Mouse (Mus musculus) ES-E14 (cell line): Measurements from ENCODE around the gene Copa. TPM values are rescaled to one million over a fixed set of nuclear protein-coding genes. Genes with fewer than 3 reads are reported as not detected.

Source experiments
- DNase-seq: peaks from one replicate; pipeline ENCODE4 v3.0.0-alpha.2; 2013; ENCODE audit warnings: low read depth, low spot score
- H3K27ac ChIP-seq: 2 replicates; pipeline ENCODE4 v1.5.1; 2012; ENCODE audit warnings: low read depth, mild to moderate bottlenecking, low read length, moderate library complexity, mixed read lengths; ENCODE audit not compliant: poor library complexity, insufficient read depth, severe bottlenecking
- H3K36me3 ChIP-seq: 2 replicates; pipeline ENCODE4 v1.6.1; 2012; ENCODE audit warnings: mild to moderate bottlenecking, low read length, moderate library complexity, mixed read lengths; ENCODE audit not compliant: control insufficient read depth, poor library complexity, insufficient read depth, severe bottlenecking
- H3K4me1 ChIP-seq, 2 experiments: fragments of 150-350 bp in 1 of 2; sonication (generic) in 1 of 2; 2 replicates each; pipeline ENCODE4 v1.6.1; 2012; ENCODE audit warnings: low read length in 2 of 2, mild to moderate bottlenecking in 1 of 2, mixed read lengths in 1 of 2; ENCODE audit not compliant: control insufficient read depth in 2 of 2, insufficient read depth in 2 of 2, poor library complexity in 1 of 2
- H3K4me3 ChIP-seq, 2 experiments: fragments of 150-350 bp in 1 of 2; sonication (generic) in 1 of 2; 2 replicates each; pipeline ENCODE4 v1.5.1; 2012; ENCODE audit warnings: low read length in 2 of 2, low read depth in 1 of 2, mild to moderate bottlenecking in 1 of 2, mixed read lengths in 1 of 2; ENCODE audit not compliant: insufficient read depth in 1 of 2, poor library complexity in 1 of 2, severe bottlenecking in 1 of 2
- H3K9ac ChIP-seq: 2 replicates; pipeline ENCODE4 v1.6.1; 2012; ENCODE audit warnings: low read depth, mild to moderate bottlenecking, low read length, mixed read lengths; ENCODE audit not compliant: poor library complexity, insufficient read depth, severe bottlenecking
- H3K9me3 ChIP-seq: fragments of 150-350 bp; sonication (generic); 2 replicates; pipeline ENCODE4 v1.6.1; 2012; ENCODE audit warnings: low read depth, mild to moderate bottlenecking, low read length; ENCODE audit not compliant: control insufficient read depth, insufficient read depth
- CHD2 ChIP-seq: IDR thresholded peaks from 2 replicates; pipeline ENCODE4 v1.6.1; 2014; ENCODE audit warnings: mild to moderate bottlenecking, low read depth, low read length, inconsistent platforms
- HCFC1 ChIP-seq: IDR thresholded peaks from 2 replicates; pipeline ENCODE4 v1.6.1; 2012; ENCODE audit warnings: low read length, inconsistent platforms, borderline replicate concordance; ENCODE audit not compliant: insufficient read depth
- MAFK ChIP-seq: IDR thresholded peaks from 2 replicates; pipeline ENCODE4 v1.6.1; 2014; ENCODE audit warnings: mild to moderate bottlenecking, low read depth, low read length, inconsistent platforms; ENCODE audit not compliant: insufficient read depth
- ZC3H11A ChIP-seq: IDR thresholded peaks from 2 replicates; pipeline ENCODE4 v1.6.1; 2012; ENCODE audit warnings: low read depth, mild to moderate bottlenecking, inconsistent platforms, low read length, borderline replicate concordance
- ZNF384 ChIP-seq: IDR thresholded peaks from 2 replicates; pipeline ENCODE4 v1.6.1; 2012; ENCODE audit warnings: low read depth, low read length, inconsistent platforms
- in situ Hi-C, 2 experiments: fragments of 600-800 bp; cut with MboI; formaldehyde crosslinking; loops; one replicate each; pipeline ENCODE4 v1.15.1; 2025; ENCODE audit warnings: low sequenced_read_pairs in 2 of 2, inconsistent platforms in 1 of 2; ENCODE audit not compliant: unreplicated experiment in 2 of 2
- total RNA-seq: library from RNA; depleted of rRNA; stranded (reverse); fragments of 300-350 nt; gene quantifications from 2 replicates; pipeline ENCODE4 v1.2.3, GENCODE M21; 2012

Copa gene
- total RNA-seq, 1 experiment: 91.5 TPM

GRCm38 (mm10) chr1:172148279-172148954, 66.1 kb downstream of the Copa start:
- peak overlapping the region; percentile 97 for H3K9ac ChIP-seq
- in situ Hi-C loops: loop anchor here in 1 of 2 experiments (10.0 kb wide), 1 partner anchor 166 kb away; no protein-coding TSS in a partner anchor
- H3K9me3 ChIP-seq: no peaks in the 10 kb centered on the region
- DNase-seq: no peak
- H3K36me3 ChIP-seq: peaks cover 5% of the 10 kb centered on the region
- peak overlapping the region; percentile 88 to 94 for H3K4me3 ChIP-seq
- H3K4me1 ChIP-seq: peaks cover 1 to 2% of the 10 kb centered on the region in 2 experiments; a peak in 2 of 4 replicates
- peak overlapping the region; percentile 85 for H3K27ac ChIP-seq
- TF ChIP-seq ZC3H11A: no peak
- no peak for TF ChIP-seq ZNF384
- TF ChIP-seq HCFC1: no peak
- TF ChIP-seq CHD2: no peak
- no peak for TF ChIP-seq MAFK

GRCm38 (mm10) chr1:172148955-172149815, 66.9 kb downstream of the Copa start:
- in situ Hi-C loops: loop anchor here in 1 of 2 experiments (10.0 kb wide), 1 partner anchor 166 kb away; no protein-coding TSS in a partner anchor
- Histone ChIP-seq H3K9me3 (no peaks in the 10 kb centered on the region), H3K9ac (peak overlapping the region; percentile 97), H3K27ac (no peak overlapping the region), H3K4me1 (peaks cover 1 to 2% of the 10 kb centered on the region in 2 experiments; a peak in 2 of 4 replicates), H3K4me3 (peak overlapping the region; percentile 88 to 94), H3K36me3 (peaks cover 5% of the 10 kb centered on the region)
- TF ChIP-seq CHD2 (no peak), HCFC1 (no peak), MAFK (no peak), ZNF384 (no peak), ZC3H11A (no peak)
- DNase-seq: no peak

GRCm38 (mm10) chr1:172154536-172154935, 72.2 kb downstream of the Copa start:
- no peaks in the 10 kb centered on the region for H3K4me1 ChIP-seq
- no peak for TF ChIP-seq CHD2
- no peak for TF ChIP-seq ZNF384
- TF ChIP-seq MAFK: no peak
- TF ChIP-seq ZC3H11A: no peak
- TF ChIP-seq HCFC1: no peak
- H3K9ac ChIP-seq: no peak overlapping the region
- in situ Hi-C loops: no loop called here
- H3K36me3 ChIP-seq: peaks cover 5% of the 10 kb centered on the region
- no peak overlapping the region for H3K27ac ChIP-seq
- no peak for DNase-seq
- no peak overlapping the region for H3K4me3 ChIP-seq
- no peaks in the 10 kb centered on the region for H3K9me3 ChIP-seq

DNA sequence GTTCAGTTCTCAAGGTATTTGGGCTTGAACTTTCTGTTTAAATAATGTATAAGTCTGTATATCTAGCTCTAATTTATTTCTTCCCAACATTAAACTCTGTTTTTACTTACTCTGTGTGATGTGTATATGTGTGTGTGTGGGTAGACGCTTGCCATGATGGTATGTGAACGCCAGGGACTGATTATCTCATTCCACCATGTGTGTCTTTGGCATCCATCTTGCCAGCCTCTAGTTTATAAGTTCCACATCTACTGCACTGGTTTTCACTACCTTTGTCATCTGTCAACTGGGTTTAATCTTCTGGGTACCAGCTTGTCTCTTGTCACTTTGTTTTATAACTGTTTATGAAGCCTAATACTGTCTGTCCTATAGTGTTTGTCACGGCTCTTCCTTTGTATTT, 73.2 kb downstream of the Copa start:
- no peak overlapping the region for H3K27ac ChIP-seq
- DNase-seq: no peak
- no peak overlapping the region for H3K9ac ChIP-seq
- TF ChIP-seq ZC3H11A (no peak), ZNF384 (no peak), CHD2 (no peak), HCFC1 (no peak), MAFK (no peak)
- no peaks in the 10 kb centered on the region for H3K4me1 ChIP-seq
- H3K9me3 ChIP-seq: no peaks in the 10 kb centered on the region
- peaks cover 5% of the 10 kb centered on the region for H3K36me3 ChIP-seq
- in situ Hi-C loops: no loop called here
- no peak overlapping the region for H3K4me3 ChIP-seq
